Mouse (Mus musculus) layer of hippocampus, postnatal 36 days (tissue): ENCODE data around the gene Sgo2b. TPM values are rescaled to one million over a fixed set of nuclear protein-coding genes. Genes with fewer than 3 reads are reported as not detected.
"Not testable (repeated sequence)": the region's sequence is repeated elsewhere in the genome, so short reads cannot be mapped to it uniquely, and the experiment has no call there.

Experiments
- DNase-seq, 2 experiments: peaks; one replicate each; pipeline ENCODE4 v3.0.0; 2022
- total RNA-seq, 2 experiments: library from RNA; stranded (reverse); gene quantifications; 2 replicates each; pipeline ENCODE4 v1.2.3; 2021

Gene Sgo2b
- total RNA-seq: not detected

- no peak for DNase-seq
These were observed at the start of gene Sgo2b for GRCm38 (mm10) chr8:63951626-63952377. Gene Sgo2b (minus strand): TSS chr8:63952248.

GRCm38 (mm10) chr8:63970612-63971391 is 18.8 kb upstream of the Sgo2b start:
- DNase-seq: not testable (repeated sequence)

- DNase-seq: no peak
These were observed 9.2 kb upstream of the Sgo2b start for GRCm38 (mm10) chr8:63961032-63961785.

- not testable (repeated sequence) for DNase-seq
These were observed 1.8 kb upstream of the Sgo2b start for GRCm38 (mm10) chr8:63953802-63954201.

- DNase-seq: no peak
These were observed 18.9 kb downstream of the Sgo2b start for GRCm38 (mm10) chr8:63933171-63933570.

- DNase-seq: no peak
These were observed 22.5 kb downstream of the Sgo2b start for GRCm38 (mm10) chr8:63929301-63930097.

GRCm38 (mm10) chr8:63921257-63921960 is 30.6 kb downstream of the Sgo2b start:
- no peak for DNase-seq

- no peak for DNase-seq
These were observed 57.0 kb downstream of the Sgo2b start for GRCm38 (mm10) chr8:63895096-63895495.

GRCm38 (mm10) chr8:63878353-63878752 is 73.7 kb downstream of the Sgo2b start:
- no peak for DNase-seq

GRCm38 (mm10) chr8:63877393-63877792 is 74.7 kb downstream of the Sgo2b start:
- DNase-seq: peak; percentile 14 to 67

- no peak for DNase-seq
These were observed 75.1 kb downstream of the Sgo2b start for GRCm38 (mm10) chr8:63876949-63877348.
